Mouse (Mus musculus) CD4-positive, CD25-positive, alpha-beta regulatory T cell, adult 2 months (primary cell): ENCODE data around the gene Hrct1.

ENCODE experiments used
- DNase-seq: peaks from one replicate; pipeline ENCODE4 v3.0.0-alpha.2; 2012; ENCODE audit warnings: low read depth, low spot score

Gene Hrct1

GRCm38 (mm10) chr4:43726995-43727394, at the start of gene Hrct1:
Gene Hrct1 (plus strand): TSS chr4:43727188.
- no peak for DNase-seq

GRCm38 (mm10) chr4:43678541-43678940, 48.4 kb upstream of the Hrct1 start:
- no peak for DNase-seq

- DNase-seq = no peak
These were observed 47.5 kb upstream of the Hrct1 start for GRCm38 (mm10) chr4:43679416-43680043.

- no peak for DNase-seq
These were observed 37.0 kb upstream of the Hrct1 start for GRCm38 (mm10) chr4:43690021-43690420.

GRCm38 (mm10) chr4:43691026-43691425, 36.0 kb upstream of the Hrct1 start:
- DNase-seq = no peak

GRCm38 (mm10) chr4:43693806-43694241, 33.2 kb upstream of the Hrct1 start:
- no peak for DNase-seq

GRCm38 (mm10) chr4:43694439-43695248, 32.3 kb upstream of the Hrct1 start:
- DNase-seq = no peak

- no peak for DNase-seq
These were observed 31.7 kb upstream of the Hrct1 start for GRCm38 (mm10) chr4:43695249-43695671.

GRCm38 (mm10) chr4:43696561-43696960, 30.4 kb upstream of the Hrct1 start:
- DNase-seq = no peak

- no peak for DNase-seq
These were observed 26.3 kb upstream of the Hrct1 start, which contains the start of gene Olfr70 for GRCm38 (mm10) chr4:43700707-43701106. Gene Olfr70 (minus strand): TSS chr4:43700807.

GRCm38 (mm10) chr4:43703439-43703838, 23.5 kb upstream of the Hrct1 start:
- peak; percentile 21 for DNase-seq

GRCm38 (mm10) chr4:43703851-43704250, 23.1 kb upstream of the Hrct1 start:
- DNase-seq = no peak

- DNase-seq = no peak
These were observed 21.0 kb upstream of the Hrct1 start for GRCm38 (mm10) chr4:43705991-43706390.

- no peak for DNase-seq
These were observed 17.1 kb upstream of the Hrct1 start, which contains the start of gene Olfr71 for GRCm38 (mm10) chr4:43709869-43710268. Gene Olfr71 (minus strand): TSS chr4:43710255.

- DNase-seq = peak; percentile 83
These were observed 15.2 kb upstream of the Hrct1 start for GRCm38 (mm10) chr4:43711821-43712220.

GRCm38 (mm10) chr4:43713652-43714219, 13.3 kb upstream of the Hrct1 start:
- no peak for DNase-seq

GRCm38 (mm10) chr4:43720491-43721228, 6.3 kb upstream of the Hrct1 start:
- DNase-seq = no peak

GRCm38 (mm10) chr4:43722191-43722590, 4.8 kb upstream of the Hrct1 start:
- DNase-seq = no peak

- DNase-seq = peak; percentile 34
These were observed 2.2 kb upstream of the Hrct1 start for GRCm38 (mm10) chr4:43724764-43725163.

- DNase-seq = no peak
These were observed 577 bp upstream of the Hrct1 start for GRCm38 (mm10) chr4:43726228-43726993.
